Mouse (Mus musculus) heart, adult 2 months (tissue): Measurements from ENCODE around the gene Elp6.

ENCODE experiments used
- CTCF ChIP-seq: fragments of 200-600 bp; IDR thresholded peaks from 2 replicates; pipeline ENCODE4 v1.8.1; 2022; ENCODE audit warnings: antibody characterized with exemption, mild to moderate bottlenecking, moderate library complexity
- EP300 ChIP-seq: fragments of 200-500 bp; IDR thresholded peaks from 2 replicates; pipeline ENCODE4 v1.6.1; 2011; ENCODE audit warnings: low read depth, low read length, control low read depth; ENCODE audit not compliant: insufficient read depth

DNA sequence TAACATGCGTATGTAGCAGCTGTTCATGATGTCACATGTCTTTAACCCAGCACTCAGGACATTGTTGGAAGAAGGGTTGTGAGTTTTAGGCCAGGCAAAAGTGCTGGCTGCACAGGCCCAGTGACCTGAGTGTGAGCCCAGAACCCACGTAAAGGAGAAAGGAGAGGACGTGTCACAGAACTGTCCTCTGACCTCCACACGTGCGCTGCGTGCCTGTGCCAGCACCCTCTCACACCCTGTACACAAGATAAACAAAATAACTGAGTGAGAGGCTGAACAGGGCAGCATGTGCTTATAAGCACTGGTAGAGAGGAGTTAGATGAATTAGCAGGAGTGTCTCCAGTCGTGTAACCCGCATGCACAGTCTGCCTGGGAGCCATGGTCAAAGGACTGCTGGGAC lies 11.5 kb downstream of the Elp6 start:
- TF ChIP-seq CTCF (no peak), EP300 (no peak)
